In genomic region chr12:102367075-102367474, GRCm38 (mm10) we compare ENCODE assay signal across 15 mouse cellular contexts.
DNase-seq lines count a peak whose midpoint lies in the region; ATAC-seq lines count a peak whose summit lies in the region.
"Had no signal": no experiment of that assay in that cellular context is flagged by ENCODE, and none has a peak within 500 bp of the region (broad histone marks: within the 10 kb centered on the region; RNA-seq: fewer than 3 reads in every experiment).

No protein-coding gene starts in this region.

- peak; percentile 40 to 43; a peak in 3 of 4 replicates for ATAC-seq in hematopoietic stem cell, adult 5-6 weeks (replicated peaks in 1 of 2; ENCODE audit: insufficient read depth in 1 of 2, low FRiP score in 2 of 2, low TSS enrichment in 1 of 2, low read depth in 1 of 2, poor library complexity in 2 of 2, severe bottlenecking in 2 of 2)
- ATAC-seq in inflammation-experienced regulatory T-cells, adult 6 months: no peak
- ATAC-seq: forebrain, postnatal 0 days; hindbrain, embryonic 16.5 days had no signal

- peak; percentile 26 for DNase-seq in lung, postnatal 36 days
- DNase-seq in lung, postnatal 14 days: no peak
- peak; percentile 21 for DNase-seq in T-cell, adult 2 months (ENCODE audit: low spot score)
- peak; percentile 49 to 61 for DNase-seq in natural killer cell, adult 2 months (ENCODE audit: low spot score in 2 of 2)
- no peak for DNase-seq in kidney, postnatal 4 days
- DNase-seq: adrenal gland, postnatal 36 days; cerebellum, postnatal 14 days; forebrain, postnatal 0 days; gastrocnemius, adult 2 months; heart, postnatal 14 days; kidney, adult 9 months; right cerebral cortex, adult 18-20 months had no signal

Comparison
In these comparisons a context has a peak if more than half of its experiments do, and no peak if none do; other contexts are left out.
1. DNase-seq: peak in lung, postnatal 36 days (single experiment), T-cell, adult 2 months (single experiment) and natural killer cell, adult 2 months (2 of 2); none in lung, postnatal 14 days (single experiment) and kidney, postnatal 4 days (0 of 2).